Mouse (Mus musculus): ENCODE measurements around the gene Lrrc3c.

GRCm38 (mm10) chr11:98595021-98595420 is 3.1 kb upstream of the Lrrc3c start:
- TF ChIP-seq TAL1 (IDR thresholded peaks at IDR 0.05; ENCODE audit: low read length) (no peak), GATA1 (IDR thresholded peaks at IDR 0.05; ENCODE audit: low read length) (no peak)

Data from erythroblast, embryonic 14.5 days (primary cell).